Mouse (Mus musculus) left cerebral cortex, postnatal 4 days (tissue): ENCODE measurements around the gene Kat5. TPM values are rescaled to one million over a fixed set of nuclear protein-coding genes. Genes with fewer than 3 reads are reported as not detected.

ENCODE experiments used
- DNase-seq: peaks from one replicate; pipeline ENCODE4 v3.0.0-alpha.2; 2022
- intact Hi-C: fragments of 180-260 bp; cut with DNase I; formaldehyde crosslinking; loops from one replicate; pipeline ENCODE4 v1.15.1; 2025
- total RNA-seq, 2 experiments: library from RNA; stranded (reverse); gene quantifications; 2 replicates each; pipeline ENCODE4 v1.2.3; 2021

Kat5 gene
- total RNA-seq, 2 experiments from 2014 or later, result 84.6 to 98.4 TPM

DNA sequence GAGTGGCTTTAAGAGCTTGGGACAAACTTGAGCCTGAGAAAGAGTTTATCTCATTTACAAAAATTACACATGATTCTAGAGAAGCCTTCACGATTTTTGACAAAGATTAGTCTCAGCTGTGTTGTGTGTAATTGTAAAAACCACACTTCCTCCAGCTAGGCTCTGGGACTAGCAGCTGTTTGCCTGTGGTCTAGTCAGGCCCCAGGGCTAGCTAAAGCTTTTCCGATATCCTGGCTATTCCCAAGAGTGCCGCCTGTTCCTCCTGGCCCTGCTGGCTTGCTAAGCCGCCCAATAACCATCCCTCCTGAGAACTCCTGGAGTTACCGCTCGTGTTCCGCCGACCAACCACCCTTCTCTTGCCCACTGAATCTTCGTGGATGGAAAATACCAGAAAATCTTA is 22.1 kb upstream of the Kat5 start:
- intact Hi-C loops, result no loop called here
- DNase-seq, result no peak

DNA sequence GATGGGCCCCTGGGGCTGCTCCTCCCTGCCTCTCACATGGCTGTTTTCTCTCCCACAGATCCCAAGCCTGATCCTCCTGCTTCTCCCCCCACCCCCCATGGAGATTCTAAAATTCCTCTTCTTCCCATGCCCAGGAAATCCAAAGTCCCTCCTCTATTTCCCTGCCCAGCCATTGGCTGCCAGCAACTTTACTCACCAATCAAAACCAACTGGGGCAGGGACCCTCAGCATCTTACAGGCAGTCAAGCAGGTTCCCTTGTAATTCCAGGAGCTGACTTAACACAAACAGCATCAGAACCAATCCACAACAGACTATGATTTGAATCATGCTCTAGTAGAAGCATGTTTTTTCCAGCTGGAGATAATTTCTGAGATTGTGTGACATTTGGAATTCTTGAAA is 19.9 kb upstream of the Kat5 start:
- no peak for DNase-seq
- intact Hi-C loops, result no loop called here

DNA sequence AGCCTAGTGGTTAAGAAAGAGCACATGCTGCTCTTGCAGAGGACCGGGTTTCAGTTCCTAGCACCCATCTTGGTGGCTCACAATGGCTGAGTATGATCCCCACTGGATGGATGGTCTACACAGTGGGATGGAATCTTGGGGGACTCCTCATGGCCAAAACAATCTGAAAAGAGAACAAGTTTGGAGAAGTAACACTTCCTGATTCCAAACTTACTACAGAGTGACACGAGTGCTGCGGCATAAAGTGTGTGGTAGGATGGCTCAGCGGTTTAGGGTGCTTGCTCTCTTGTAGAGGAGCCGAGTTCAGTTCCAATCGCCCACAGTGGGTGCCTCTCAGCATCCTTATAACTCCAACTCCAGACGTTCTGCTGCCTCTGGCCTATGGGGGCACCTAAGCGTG is 15.3 kb upstream of the Kat5 start:
- no peak for DNase-seq
- intact Hi-C loops, result no loop called here

DNA sequence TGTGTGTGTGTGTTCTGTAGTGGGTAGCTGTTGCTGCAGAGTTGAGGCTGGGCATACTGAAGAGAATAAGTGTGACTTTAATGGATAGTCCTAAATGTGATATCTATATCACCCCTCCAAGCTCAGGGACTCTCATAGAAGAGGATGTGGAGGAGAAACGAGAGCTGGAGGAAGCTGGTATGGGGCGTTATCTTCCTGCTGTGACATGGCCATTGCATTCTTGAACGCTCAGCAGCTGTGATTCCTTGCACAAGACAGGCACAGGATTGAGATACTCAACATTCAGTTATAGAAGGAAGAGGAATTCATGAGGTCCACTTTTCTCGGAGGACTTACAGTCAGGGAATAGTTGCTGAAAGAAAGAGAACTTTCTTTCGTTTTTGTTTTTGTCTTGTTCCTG is 11.8 kb upstream of the Kat5 start:
- intact Hi-C loops, result no loop called here
- no peak for DNase-seq

DNA sequence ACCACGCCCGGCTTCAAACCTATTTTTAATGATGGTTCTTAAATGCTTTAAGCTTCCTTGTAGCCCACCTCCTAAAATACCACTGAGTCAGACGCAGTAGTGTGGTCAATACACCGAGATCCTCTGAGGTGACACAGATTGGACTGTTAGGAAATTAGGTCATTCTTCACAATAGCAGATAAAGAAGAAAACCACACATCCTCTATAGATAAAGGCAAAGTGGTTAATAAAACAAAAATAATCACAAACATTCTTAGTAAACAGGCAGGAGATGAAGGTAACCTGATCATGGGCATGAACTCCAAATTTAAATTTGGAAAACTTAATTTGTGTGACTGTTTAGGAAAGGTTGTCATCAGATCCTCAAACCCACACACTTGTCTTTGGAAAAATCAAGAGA is 10.0 kb upstream of the Kat5 start:
- intact Hi-C loops, result no loop called here
- no peak for DNase-seq

DNA sequence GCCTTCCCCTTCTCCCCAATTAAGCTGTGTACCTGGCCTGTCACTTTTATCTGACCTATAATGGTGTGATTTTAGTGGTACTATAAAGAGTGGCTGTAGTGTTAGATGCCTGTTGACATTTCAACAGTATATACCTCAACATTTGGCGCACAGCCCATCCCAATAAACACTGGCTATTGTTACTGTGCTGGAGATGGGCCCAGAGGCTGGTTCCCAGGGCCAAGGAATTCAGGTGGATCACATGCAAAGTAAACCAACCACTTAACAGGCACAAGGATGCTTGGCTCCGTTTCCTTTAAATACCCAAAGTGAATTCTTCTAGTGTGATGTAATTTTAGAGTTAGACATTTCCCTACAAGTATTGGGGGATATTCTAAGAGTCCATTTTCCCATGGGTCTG is 4.9 kb upstream of the Kat5 start:
- intact Hi-C loops, result no loop called here
- no peak for DNase-seq

DNA sequence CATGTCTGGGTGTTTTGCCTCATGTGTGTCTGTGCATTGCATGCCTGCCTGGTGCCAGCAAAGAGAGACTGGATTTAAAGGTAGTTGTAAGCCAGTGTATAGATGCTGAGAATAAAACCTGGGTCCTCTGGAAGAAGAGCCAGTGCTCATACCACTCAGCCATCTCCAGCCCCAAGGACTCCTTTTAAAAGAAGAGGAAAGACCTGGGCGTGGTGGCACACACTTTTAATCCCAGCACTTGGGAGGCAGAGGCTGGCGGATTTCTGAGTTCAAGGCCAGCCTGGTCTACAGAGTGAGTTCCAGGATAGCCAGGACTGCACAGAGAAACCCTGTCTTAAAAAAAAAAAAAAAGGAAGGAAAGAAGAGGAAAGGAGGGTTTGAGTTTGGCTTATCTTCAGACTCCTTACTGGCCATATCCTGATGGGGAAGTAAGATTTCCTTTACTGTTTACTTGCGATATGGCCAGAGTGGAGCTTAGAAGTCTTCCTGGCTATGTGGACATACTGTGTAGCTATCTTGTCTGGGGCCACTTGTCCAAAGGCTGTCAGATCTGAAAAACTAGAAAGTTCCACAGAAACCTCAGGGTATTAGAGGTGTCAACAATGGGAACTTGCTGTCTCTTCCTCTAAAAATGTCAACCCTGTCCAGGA is 2.9 kb upstream of the Kat5 start:
- intact Hi-C loops, result no loop called here

DNA sequence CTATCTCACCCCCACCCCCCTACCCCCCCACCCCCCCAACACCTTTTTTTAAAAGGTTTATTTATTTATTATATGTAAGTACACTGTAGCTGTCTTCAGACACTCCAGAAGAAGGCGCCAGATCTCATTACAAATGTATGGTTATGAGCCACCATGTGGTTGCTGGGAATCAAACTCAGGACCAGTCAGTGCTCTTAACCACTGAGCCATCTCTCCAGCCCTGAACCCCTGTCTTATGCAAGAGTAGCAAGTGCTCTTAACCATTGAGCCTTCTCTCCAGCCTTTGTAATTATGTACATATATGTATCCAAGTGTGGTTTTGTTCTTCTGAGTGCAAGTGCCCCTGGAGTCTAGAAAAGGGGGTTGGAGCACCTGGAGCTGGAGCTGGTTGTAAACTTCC is 1.9 kb upstream of the Kat5 start:
- DNase-seq, result no peak
- intact Hi-C loops, result loop anchor here (2.0 kb wide), 1 partner anchor 25 kb away; the partner anchor contains the start of gene Rela

More for the DNA sequence above, 2.9 kb upstream of the Kat5 start:
- DNase-seq, result no peak

DNA sequence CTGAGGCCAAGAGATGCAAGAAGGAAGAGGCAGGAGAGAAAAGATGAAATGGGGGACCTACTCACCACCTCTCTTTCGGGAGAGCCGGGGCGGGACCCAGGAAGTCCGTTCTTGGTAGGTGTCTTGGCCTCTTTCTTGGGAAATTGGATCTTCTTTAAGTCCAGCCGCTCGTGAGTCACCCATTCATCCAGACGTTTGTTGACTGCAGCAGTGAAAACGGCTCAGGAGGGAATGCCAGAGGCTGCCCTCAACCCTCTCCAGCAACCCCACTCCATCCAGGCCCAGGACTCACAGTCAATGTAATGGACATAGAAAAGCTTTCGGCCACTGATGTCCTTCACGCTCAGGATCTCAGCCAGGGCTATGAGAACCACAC is 878 bp downstream of the Kat5 start:
- no peak for DNase-seq
- intact Hi-C loops, result no loop called here

DNA sequence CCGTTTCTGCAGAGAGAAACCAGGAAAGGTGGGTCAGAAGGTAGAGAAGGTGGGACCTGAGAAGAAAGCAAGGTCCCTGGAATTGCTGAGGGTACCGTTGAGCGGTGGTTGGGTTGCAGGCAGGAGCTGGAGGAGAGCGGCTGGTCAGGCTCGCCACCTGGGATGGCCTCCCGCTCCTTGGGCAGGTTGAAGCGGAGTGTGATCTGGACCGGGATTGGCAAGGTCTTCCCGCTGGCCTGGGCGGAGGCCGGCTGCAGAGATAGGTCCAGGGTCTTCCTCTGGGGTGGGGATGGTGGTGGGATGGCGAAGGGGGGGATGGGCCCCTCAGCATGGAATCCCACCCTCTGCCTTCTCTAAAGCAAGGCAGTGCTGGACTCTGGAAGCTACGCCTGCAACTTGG is 1.3 kb downstream of the Kat5 start:
- no peak for DNase-seq
- intact Hi-C loops, result no loop called here

DNA sequence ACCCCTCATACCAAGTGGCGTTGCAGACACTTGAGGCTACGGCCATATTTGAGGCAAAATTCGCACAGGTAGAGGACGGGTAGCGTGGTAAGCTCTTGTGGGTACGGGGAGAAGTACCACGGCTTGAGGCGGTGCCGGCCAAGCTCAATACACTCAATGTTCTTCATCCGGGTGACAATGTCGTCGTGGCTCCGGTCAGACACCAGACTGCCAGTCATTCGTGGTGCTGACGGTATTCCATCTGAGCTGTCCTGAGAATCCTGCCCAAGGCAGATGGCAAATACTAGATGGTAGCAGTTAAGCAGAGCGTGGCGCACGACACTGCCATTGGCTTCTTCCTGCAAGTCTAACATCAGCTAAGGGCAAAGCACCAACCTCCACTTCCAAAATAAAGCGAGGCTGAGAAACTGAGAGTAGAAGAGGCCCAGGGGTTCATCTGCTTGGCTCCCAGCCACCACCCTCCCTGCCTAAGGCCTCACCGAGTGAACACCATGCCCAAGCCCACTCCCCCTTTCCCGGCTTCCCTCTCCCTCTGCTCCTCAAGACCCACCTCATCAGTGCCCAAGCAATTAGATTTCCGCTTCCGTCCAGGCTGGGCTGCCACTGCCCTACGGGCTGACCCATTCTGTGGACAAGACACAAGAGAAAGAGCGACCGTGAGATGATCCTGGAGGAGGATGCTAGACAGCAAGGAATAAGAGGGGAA is 2.2 kb downstream of the Kat5 start:
- no peak for DNase-seq
- intact Hi-C loops, result no loop called here

DNA sequence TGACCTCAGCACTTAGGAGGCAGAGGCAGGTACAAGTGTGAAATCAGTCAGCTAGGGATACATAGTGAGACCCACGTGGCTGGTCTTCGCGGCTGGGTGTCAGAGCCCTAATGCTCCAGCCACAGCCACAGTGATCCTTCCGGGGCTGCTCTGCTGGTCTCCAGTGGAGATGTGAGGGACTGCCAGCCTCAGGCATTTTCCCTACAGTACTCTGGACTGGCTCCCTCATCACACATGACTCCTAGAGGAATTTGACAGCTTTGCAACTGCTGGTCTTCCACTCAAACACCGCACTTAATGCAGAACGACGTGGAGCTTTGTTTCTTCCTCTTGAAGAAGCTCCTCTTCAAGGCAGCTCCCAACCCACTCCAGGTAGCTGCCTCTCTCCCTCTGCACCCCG is 3.8 kb downstream of the Kat5 start:
- intact Hi-C loops, result no loop called here
- DNase-seq, result no peak

DNA sequence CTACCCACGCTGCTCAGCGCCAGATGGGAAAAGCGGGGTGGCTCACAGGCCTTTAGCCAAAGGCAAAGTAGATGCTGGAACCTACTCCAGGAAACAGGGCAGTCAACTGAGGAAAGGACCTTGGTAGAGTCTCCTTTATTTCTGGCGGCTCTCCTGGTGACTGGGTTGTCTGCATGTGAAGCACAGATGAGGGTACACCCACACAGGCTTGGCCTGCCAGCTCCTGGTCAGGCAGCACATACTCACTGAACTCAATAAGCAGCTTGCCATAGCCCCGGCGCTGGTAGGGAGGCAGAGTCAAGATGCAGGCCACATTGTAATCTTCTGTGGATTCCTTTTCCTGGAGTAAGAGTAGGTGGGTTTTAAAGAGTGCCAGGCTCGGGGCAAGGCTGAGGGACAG is 4.9 kb downstream of the Kat5 start:
- intact Hi-C loops, result no loop called here
- no peak for DNase-seq

DNA sequence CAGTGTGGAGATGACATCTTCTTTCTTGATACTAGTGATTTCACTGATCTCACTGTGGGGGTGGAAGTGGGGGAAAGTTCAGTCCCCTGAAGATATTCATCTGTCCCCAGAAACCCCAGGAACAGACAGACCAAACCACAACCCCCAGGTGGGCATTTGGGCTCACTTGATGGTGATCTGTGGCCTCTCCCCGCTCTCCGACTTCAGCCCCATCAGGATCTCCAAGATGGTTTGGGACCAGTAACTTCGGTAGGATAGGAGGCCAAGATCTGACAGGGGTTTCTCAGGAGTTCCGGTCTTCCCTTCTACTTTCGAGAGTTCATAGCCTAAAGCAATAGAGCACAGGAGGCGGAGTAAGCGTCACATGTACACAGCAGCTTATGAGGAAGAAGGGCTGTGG is 6.4 kb downstream of the Kat5 start:
- intact Hi-C loops, result no loop called here
- DNase-seq, result no peak

DNA sequence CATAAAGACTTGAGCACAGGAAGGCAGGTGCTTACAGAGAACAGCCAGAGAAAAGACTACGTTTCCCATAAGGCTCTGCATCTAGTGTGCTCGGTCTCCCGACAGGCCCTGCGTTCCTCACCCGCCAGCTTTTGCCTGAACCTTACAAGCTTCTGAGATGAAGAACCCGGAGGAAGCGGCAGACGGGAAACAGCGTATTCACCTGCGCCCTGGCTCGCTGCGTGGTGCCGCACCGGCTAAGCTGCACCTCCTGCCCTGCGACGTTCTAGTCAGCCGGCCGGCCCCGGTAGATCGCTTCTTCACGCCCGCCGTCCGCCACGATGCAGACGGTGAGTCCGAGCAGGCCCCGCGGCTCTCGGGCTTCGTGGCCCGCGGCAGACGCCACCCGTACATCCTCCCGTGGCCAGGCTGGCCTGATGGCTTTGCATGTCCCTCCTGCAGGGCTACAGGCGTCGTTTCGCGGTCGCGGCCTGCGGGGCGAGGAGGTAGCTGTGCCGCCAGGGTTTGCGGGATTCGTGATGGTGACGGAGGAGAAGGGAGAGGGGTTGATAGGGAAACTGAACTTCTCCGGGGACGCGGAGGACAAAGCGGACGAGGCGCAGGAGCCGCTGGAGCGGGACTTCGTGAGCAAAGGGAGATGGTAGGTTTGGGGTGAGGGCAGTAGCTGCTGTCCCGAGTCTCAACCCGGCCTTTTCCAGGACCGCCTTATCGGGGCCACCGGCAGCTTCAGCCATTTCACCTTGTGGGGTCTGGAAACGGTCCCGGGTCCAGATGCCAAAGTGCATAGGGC is 8.1 kb downstream of the Kat5 start, which contains the start of gene Rnaseh2c:
Gene Rnaseh2c (plus strand): TSS at position 122 of the 790 bp plus-strand sequence.
- intact Hi-C loops, result no loop called here
- DNase-seq, result peak; percentile 80

DNA sequence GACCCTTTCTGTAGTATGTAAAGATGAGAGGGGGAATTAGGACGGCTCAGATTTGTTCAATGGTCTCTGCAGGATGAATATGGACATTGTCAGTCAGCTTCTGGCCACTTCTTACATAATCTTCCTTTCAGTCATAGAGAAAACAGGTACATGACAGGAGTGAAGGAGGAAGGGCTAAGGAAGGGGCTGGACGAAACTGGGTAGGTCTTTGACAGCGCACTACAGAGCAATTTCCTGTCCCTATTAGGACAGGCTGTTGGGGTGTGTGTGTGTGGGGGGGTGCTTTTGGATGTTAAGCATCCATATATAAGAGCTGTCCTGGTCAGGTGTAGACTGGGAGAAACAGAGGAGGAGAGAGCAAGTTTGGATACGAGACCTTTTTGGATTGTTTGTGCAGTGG is 10.8 kb downstream of the Kat5 start:
- intact Hi-C loops, result no loop called here
- no peak for DNase-seq

DNA sequence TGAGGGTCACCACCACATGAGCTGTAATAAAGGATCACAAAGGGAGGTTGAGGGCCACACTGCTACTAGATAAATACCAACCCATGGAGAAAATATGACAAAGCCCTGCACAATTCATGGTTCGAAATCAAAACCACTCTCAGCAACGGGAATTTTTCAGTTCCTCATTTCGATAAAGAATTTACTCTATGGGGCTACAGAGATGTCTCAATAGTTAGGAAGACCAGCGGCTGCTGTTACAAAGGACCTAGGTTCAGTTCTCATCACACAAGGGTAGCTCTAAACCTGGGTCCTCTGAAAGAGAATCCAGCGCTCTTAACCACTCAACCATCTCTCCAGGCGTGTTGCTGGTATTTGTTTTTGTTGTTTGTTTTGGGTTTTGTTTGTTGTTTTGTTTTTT is 18.1 kb downstream of the Kat5 start:
- DNase-seq, result no peak
- intact Hi-C loops, result no loop called here

DNA sequence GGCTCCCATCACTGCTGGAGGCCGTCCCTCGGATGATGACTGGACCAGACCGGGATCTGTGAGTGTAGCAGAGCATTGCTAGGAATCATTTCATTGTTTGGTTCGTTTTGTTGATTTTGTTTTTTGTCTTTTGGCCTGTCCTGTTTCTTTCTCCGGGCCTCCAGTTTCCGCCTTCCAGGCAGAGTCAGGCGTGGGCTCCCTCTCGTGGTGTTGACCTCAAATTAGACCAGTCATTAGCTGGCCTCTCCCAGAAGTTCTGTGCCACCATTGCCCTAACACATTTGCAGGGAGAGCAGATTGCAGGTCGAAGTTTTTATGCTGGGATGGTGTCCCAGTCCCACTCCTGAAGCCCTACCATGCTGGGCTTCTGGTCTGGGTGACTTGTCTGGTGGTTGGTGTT is 20.9 kb downstream of the Kat5 start:
- no peak for DNase-seq
- intact Hi-C loops, result no loop called here

DNA sequence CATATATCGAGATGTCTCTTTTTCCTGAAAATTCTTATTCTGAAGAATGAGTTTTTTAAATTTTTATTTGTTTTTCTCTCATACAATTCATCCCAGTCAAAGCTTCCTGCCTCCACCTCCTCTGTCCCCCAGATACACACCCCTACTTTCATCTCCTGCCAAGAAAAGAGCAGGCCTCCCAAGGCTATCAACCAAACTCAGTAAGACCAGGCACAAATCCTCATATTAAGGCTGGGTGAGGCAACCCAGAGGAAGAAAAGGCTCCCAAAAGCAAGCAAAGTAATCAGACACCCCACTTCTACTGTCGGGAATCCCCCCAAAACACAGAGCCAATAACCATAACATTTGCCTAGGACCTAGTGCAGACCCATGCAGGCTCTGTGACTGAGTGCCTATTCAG is 28.0 kb downstream of the Kat5 start:
- intact Hi-C loops, result no loop called here
- no peak for DNase-seq

DNA sequence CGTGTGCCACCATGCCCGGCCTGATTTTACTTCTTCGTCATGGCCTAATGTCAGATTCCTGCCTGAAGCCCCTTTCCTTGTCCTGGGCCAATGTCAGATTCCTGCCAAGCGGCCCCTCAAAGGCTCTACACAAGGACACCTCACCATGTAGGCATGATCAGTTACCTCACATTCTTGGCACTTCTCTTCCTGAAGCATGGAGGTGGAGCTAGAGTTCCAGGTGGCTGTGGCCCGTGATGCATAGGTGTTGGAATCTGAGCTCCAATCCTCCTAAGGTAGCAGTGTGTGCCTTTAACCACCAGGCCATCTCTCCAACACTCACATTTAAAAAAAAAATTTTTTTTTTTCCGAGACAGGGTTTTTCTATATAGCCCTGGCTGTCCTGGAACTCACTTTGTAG is 29.3 kb downstream of the Kat5 start:
- intact Hi-C loops, result no loop called here
- DNase-seq, result no peak

DNA sequence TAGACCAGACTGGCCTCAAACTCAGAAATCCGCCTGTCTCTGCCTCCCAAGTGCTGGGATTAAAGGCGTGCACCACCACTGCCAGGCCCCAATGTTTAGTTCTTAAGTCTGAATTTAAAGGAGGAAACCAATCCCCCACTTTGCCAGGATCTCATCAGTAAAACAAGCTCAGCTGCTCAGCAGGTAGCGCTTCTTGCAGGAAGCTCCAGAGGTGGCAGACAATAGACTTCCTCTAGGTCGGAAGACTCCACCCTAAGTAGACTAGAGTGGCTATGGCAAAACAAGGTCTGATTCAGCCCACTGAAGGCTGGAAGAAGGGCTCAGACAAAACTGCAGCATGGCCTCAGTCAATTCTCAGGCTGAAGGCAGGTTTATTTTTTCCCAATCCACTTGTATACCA is 30.1 kb downstream of the Kat5 start:
- intact Hi-C loops, result no loop called here
- no peak for DNase-seq

DNA sequence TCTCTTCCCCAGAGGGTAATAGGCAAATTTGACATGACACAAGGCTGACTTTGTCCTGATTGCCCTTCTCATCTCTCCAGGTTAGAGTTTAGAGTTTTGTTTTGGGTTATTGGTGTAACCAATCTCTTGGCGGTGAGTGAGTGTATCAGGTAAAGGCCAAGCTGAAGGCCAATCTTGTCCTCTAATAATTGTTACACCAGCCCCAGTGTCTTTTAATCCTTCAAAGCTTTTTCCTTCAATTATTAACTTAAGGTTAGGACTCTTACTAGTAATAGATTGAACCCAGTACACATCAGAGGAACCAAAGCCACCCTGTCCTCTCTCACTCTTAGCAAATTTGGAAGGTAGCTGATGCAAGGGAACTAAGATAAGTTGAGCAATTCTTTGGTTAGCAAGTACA is 34.7 kb downstream of the Kat5 start:
- intact Hi-C loops, result no loop called here
- DNase-seq, result no peak
